Mouse (Mus musculus) lung, postnatal 0 days (tissue): Measurements from ENCODE around the gene Pnpla8.

Experiments used
- CTCF ChIP-seq: IDR thresholded peaks from 2 replicates; pipeline ENCODE4 v1.5.1; 2016; ENCODE audit warnings: antibody characterized with exemption, mild to moderate bottlenecking
- EP300 ChIP-seq: IDR thresholded peaks from 2 replicates; pipeline ENCODE4 v1.6.1; 2016; ENCODE audit warnings: antibody characterized with exemption, mild to moderate bottlenecking, control low read depth

- no peak for TF ChIP-seq CTCF
- TF ChIP-seq EP300, result no peak
These were observed 108.4 kb downstream of the Pnpla8 start for GRCm38 (mm10) chr12:44329316-44330215.
